Mouse (Mus musculus) heart, embryonic 15.5 days (tissue): Measurements from ENCODE around the gene Ano7. TPM values are rescaled to one million over a fixed set of nuclear protein-coding genes. Genes with fewer than 3 reads are reported as not detected.

ENCODE experiments used
- ATAC-seq: fragments of 200-750 bp; cut with Nextera tagmentation; replicated peaks from 2 replicates; pipeline ENCODE4 v1.8.0; 2017; ENCODE audit warnings: low read depth, moderate TSS enrichment; ENCODE audit not compliant: insufficient number of reproducible peaks, insufficient read depth, low FRiP score
- H3K27ac ChIP-seq: fragments of 300-500 bp; sonication (generic); 2 replicates; pipeline ENCODE4 v1.5.1; 2015; ENCODE audit warnings: mild to moderate bottlenecking, inconsistent platforms
- H3K27me3 ChIP-seq: fragments of 300-500 bp; sonication (generic); 2 replicates; pipeline ENCODE4 v1.6.1; 2015; ENCODE audit warnings: inconsistent platforms
- H3K36me3 ChIP-seq: fragments of 300-500 bp; sonication (generic); 2 replicates; pipeline ENCODE4 v1.6.1; 2015; ENCODE audit warnings: mild to moderate bottlenecking, inconsistent platforms
- H3K4me1 ChIP-seq: fragments of 300-500 bp; sonication (generic); replicated peaks from 2 replicates; pipeline ENCODE4 v1.6.1; 2015; ENCODE audit warnings: inconsistent platforms
- H3K4me2 ChIP-seq: fragments of 300-500 bp; sonication (generic); 2 replicates; pipeline ENCODE4 v1.6.1; 2015; ENCODE audit warnings: inconsistent platforms, mild to moderate bottlenecking, moderate library complexity
- H3K4me3 ChIP-seq: fragments of 300-500 bp; sonication (generic); 2 replicates; pipeline ENCODE4 v1.5.1; 2015; ENCODE audit warnings: mild to moderate bottlenecking, inconsistent platforms
- H3K9ac ChIP-seq: fragments of 300-500 bp; sonication (generic); 2 replicates; pipeline ENCODE4 v1.6.1; 2015; ENCODE audit warnings: mild to moderate bottlenecking, inconsistent platforms
- H3K9me3 ChIP-seq: fragments of 300-500 bp; sonication (generic); replicated peaks from 2 replicates; pipeline ENCODE4 v1.6.1; 2016; ENCODE audit warnings: inconsistent platforms
- WGBS: fragments of 180-500 bp; shearing (Covaris S2); methylation state at CpG from one replicate; pipeline ENCODE4 v1.1.7; 2015; ENCODE audit warnings: mixed read lengths; 5-methylcytosine and 5-hydroxymethylcytosine counted together
- polyA plus RNA-seq: library from polyadenylated mRNA; unstranded; fragments of >200 nt; fragmentation: Nextera tagmentation; extraction: Ambion mirVana; gene quantifications from 2 replicates; pipeline ENCODE4 v1.2.1, GENCODE M21; 2015

Ano7 gene
- polyA plus RNA-seq, 1 experiment from 2014 or later, result 0.16 TPM

- Histone ChIP-seq H3K27me3 (no peaks in the 10 kb centered on the region; the same call in 1 of the 2 replicates), H3K9me3 (no peaks in the 10 kb centered on the region), H3K4me1 (no peaks in the 10 kb centered on the region), H3K4me3 (no peak overlapping the region), H3K4me2 (no peak overlapping the region), H3K27ac (no peak overlapping the region), H3K36me3 (no peaks in the 10 kb centered on the region), H3K9ac (no peak overlapping the region)
- WGBS, result 43% methylated on average over 5 of the region's 5 CpGs
- no peak for ATAC-seq
Observed at GRCm38 (mm10) chr1:93377307-93377706, 3.6 kb downstream of the Ano7 start.

DNA sequence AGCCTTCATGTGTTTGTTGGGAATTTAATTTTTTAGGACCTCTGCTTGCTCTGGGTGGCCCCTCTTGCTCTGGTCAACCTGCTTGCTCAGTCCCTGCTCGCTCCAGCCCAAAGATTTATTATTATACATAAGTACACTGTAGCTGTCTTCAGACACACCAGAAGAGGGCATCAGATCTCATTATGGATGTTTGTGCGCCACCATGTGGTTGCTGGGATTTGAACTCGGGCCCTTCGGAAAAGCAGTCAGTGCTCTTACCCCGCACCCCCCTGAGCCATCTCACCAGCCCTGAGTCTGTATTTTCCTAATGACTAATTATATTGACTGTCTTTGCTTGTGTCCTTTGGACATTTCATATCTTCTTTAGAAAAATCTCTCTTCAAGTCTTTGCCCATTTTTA lies 5.4 kb downstream of the Ano7 start:
- Histone ChIP-seq H3K27ac (no peak overlapping the region), H3K9me3 (no peaks in the 10 kb centered on the region), H3K27me3 (no peaks in the 10 kb centered on the region; the same call in 1 of the 2 replicates), H3K4me1 (no peaks in the 10 kb centered on the region), H3K4me2 (no peak overlapping the region), H3K9ac (no peak overlapping the region), H3K4me3 (no peak overlapping the region), H3K36me3 (no peaks in the 10 kb centered on the region)
- 71% methylated on average over 5 of the region's 5 CpGs for WGBS
- ATAC-seq, result no peak

GRCm38 (mm10) chr1:93387198-93387597 lies 13.5 kb downstream of the Ano7 start:
- no peak overlapping the region for H3K9ac ChIP-seq
- H3K36me3 ChIP-seq, result no peaks in the 10 kb centered on the region
- H3K4me1 ChIP-seq, result no peaks in the 10 kb centered on the region
- no peak for ATAC-seq
- no peak overlapping the region for H3K4me3 ChIP-seq
- no peaks in the 10 kb centered on the region for H3K27me3 ChIP-seq
- H3K9me3 ChIP-seq, result no peaks in the 10 kb centered on the region
- H3K4me2 ChIP-seq, result no peak overlapping the region
- 66% methylated on average over 2 of the region's 2 CpGs for WGBS
- H3K27ac ChIP-seq, result no peak overlapping the region

GRCm38 (mm10) chr1:93388906-93389305 lies 15.2 kb downstream of the Ano7 start:
- Histone ChIP-seq H3K4me3 (no peak overlapping the region), H3K27ac (no peak overlapping the region), H3K9me3 (no peaks in the 10 kb centered on the region), H3K4me2 (no peak overlapping the region), H3K27me3 (no peaks in the 10 kb centered on the region), H3K36me3 (no peaks in the 10 kb centered on the region), H3K9ac (no peak overlapping the region), H3K4me1 (no peaks in the 10 kb centered on the region)
- WGBS, result 65% methylated on average over 2 of the region's 2 CpGs
- ATAC-seq, result no peak

GRCm38 (mm10) chr1:93401191-93402052 lies 27.7 kb downstream of the Ano7 start:
- H3K27me3 ChIP-seq, result peaks cover 3% of the 10 kb centered on the region; the same call in 1 of the 2 replicates
- H3K36me3 ChIP-seq, result peaks cover 10% of the 10 kb centered on the region
- 12% methylated on average over 38 of the region's 38 CpGs for WGBS
- peak; percentile 4; the same call in 1 of the 2 replicates for ATAC-seq
- no peak overlapping the region for H3K27ac ChIP-seq
- peak overlapping the region; percentile 42 for H3K4me3 ChIP-seq
- H3K9me3 ChIP-seq, result no peaks in the 10 kb centered on the region
- H3K4me2 ChIP-seq, result peak overlapping the region; percentile 66
- H3K9ac ChIP-seq, result 0 out of 2 replicates have a peak overlapping the region, but pooled peaks have one; percentile 28
- H3K4me1 ChIP-seq, result peaks cover 5% of the 10 kb centered on the region

- no peak overlapping the region for H3K4me3 ChIP-seq
- ATAC-seq, result no peak
Observed at GRCm38 (mm10) chr1:93403403-93403802, 29.7 kb downstream of the Ano7 start.

GRCm38 (mm10) chr1:93432087-93432486 lies 58.4 kb downstream of the Ano7 start:
- no peak overlapping the region for H3K4me3 ChIP-seq
- H3K9me3 ChIP-seq, result no peaks in the 10 kb centered on the region
- H3K27ac ChIP-seq, result no peak overlapping the region
- H3K36me3 ChIP-seq, result peaks cover 72% of the 10 kb centered on the region
- H3K27me3 ChIP-seq, result no peaks in the 10 kb centered on the region
- WGBS, result 82% methylated on average over 6 of the region's 6 CpGs
- H3K9ac ChIP-seq, result no peak overlapping the region
- H3K4me1 ChIP-seq, result 0 out of 2 replicates have a peak, but pooled peaks cover 3% of the 10 kb centered on the region
- no peak for ATAC-seq
- no peak overlapping the region for H3K4me2 ChIP-seq

More at GRCm38 (mm10) chr1:93403403-93403802, 29.7 kb downstream of the Ano7 start:
- no peak overlapping the region for H3K4me2 ChIP-seq
- no peak overlapping the region for H3K27ac ChIP-seq
- H3K4me1 ChIP-seq, result peaks cover 5% of the 10 kb centered on the region
- peaks cover under 1% of the 10 kb centered on the region; the same call in 1 of the 2 replicates for H3K27me3 ChIP-seq
- no peak overlapping the region for H3K9ac ChIP-seq
- H3K9me3 ChIP-seq, result no peaks in the 10 kb centered on the region
- 76% methylated on average over 4 of the region's 4 CpGs for WGBS
- H3K36me3 ChIP-seq, result peaks cover 29% of the 10 kb centered on the region

DNA sequence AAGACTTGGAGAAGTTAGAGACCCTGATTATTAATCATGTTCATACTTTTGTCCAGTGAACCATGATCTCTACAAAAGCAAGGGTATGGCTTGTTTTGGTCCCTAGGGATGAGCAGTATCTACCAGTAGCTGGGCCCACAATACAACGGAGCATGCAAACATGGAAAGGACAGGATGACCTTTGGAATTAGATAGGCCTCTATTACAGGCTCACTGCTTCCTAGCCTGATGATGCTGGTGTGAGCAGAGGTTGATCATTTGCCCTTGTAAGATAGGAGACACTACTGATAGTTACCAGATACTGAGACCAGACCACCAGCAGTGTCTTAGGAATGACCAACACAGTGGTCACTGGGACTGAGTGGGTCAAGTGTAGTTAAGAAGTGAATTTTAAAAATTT lies 65.6 kb downstream of the Ano7 start:
- no peak overlapping the region for H3K9ac ChIP-seq
- 63% methylated on average over 1 of the region's 1 CpGs for WGBS
- H3K9me3 ChIP-seq, result no peaks in the 10 kb centered on the region
- peaks cover 67% of the 10 kb centered on the region for H3K36me3 ChIP-seq
- no peak overlapping the region for H3K4me3 ChIP-seq
- no peak overlapping the region for H3K4me2 ChIP-seq
- H3K27me3 ChIP-seq, result no peaks in the 10 kb centered on the region
- no peak for ATAC-seq
- peaks cover 17% of the 10 kb centered on the region for H3K4me1 ChIP-seq
- H3K27ac ChIP-seq, result no peak overlapping the region

- Histone ChIP-seq H3K4me1 (peaks cover 32% of the 10 kb centered on the region), H3K4me3 (peak overlapping the region; percentile 85), H3K27ac (peak overlapping the region; percentile 95), H3K36me3 (peaks cover 28% of the 10 kb centered on the region), H3K4me2 (peak overlapping the region; percentile 64), H3K9ac (peak overlapping the region; percentile 87), H3K9me3 (no peaks in the 10 kb centered on the region), H3K27me3 (no peaks in the 10 kb centered on the region)
- ATAC-seq, result peak; percentile 82
- WGBS, result 3% methylated on average over 18 of the region's 18 CpGs
Observed at GRCm38 (mm10) chr1:93444405-93445110, 70.8 kb downstream of the Ano7 start.

- Histone ChIP-seq H3K27ac (peak overlapping the region; percentile 95), H3K4me1 (peaks cover 32% of the 10 kb centered on the region), H3K9ac (peak overlapping the region; percentile 87), H3K4me2 (peak overlapping the region; percentile 64), H3K4me3 (peak overlapping the region; percentile 85), H3K36me3 (peaks cover 21% of the 10 kb centered on the region), H3K9me3 (no peaks in the 10 kb centered on the region), H3K27me3 (no peaks in the 10 kb centered on the region)
- ATAC-seq, result peak; percentile 92
- WGBS, result under 1% methylated on average over 65 of the region's 84 CpGs
Observed at GRCm38 (mm10) chr1:93445111-93445821, 71.5 kb downstream of the Ano7 start.

DNA sequence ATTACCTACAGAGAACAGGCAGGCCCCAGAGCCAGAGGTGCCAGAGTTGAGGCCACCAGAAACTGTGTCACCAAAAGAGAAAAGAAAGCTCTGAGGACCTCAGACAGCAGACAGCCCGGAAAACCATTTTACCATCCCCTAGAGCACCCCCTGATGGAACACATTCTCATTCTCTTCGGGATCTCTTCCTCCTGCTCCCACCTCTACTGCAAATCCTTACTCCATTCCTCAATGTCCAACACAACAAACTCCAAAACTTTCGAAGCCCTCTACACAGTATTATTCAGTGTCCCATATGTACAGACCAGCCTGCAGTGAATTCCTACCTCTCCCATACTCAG lies 72.1 kb downstream of the Ano7 start:
- peak overlapping the region; percentile 64 for H3K4me2 ChIP-seq
- peaks cover 32% of the 10 kb centered on the region for H3K4me1 ChIP-seq
- no peaks in the 10 kb centered on the region for H3K9me3 ChIP-seq
- H3K9ac ChIP-seq, result peak overlapping the region; percentile 87
- 15% methylated on average over 3 of the region's 3 CpGs for WGBS
- peak overlapping the region; percentile 85 for H3K4me3 ChIP-seq
- peak overlapping the region; percentile 95 for H3K27ac ChIP-seq
- peaks cover 16% of the 10 kb centered on the region for H3K36me3 ChIP-seq
- no peaks in the 10 kb centered on the region for H3K27me3 ChIP-seq
- ATAC-seq, result no peak
